Mouse (Mus musculus) small intestine, adult 2 months (tissue): ENCODE results near the gene H2-Oa.

Experiments
- CTCF ChIP-seq: fragments of 200-500 bp; IDR thresholded peaks from 2 replicates; pipeline ENCODE4 v1.5.1; 2012; ENCODE audit warnings: low read depth, mild to moderate bottlenecking, control low read depth, inconsistent platforms, low read length, moderate library complexity, mixed read lengths; ENCODE audit not compliant: insufficient replicate concordance, insufficient read length; ENCODE audit errors: extremely low read depth
- POLR2A ChIP-seq: fragments of 200-500 bp; IDR thresholded peaks from 2 replicates; pipeline ENCODE4 v1.6.1; 2012; ENCODE audit warnings: low read depth, mild to moderate bottlenecking, control low read depth, inconsistent platforms, low read length, moderate library complexity

- TF ChIP-seq CTCF (no peak), POLR2A (no peak)
Observed at GRCm38 (mm10) chr17:34109806-34110195, 17.7 kb downstream of the H2-Oa start.
